Mouse (Mus musculus): ENCODE data around the gene Slc25a17.

DNA sequence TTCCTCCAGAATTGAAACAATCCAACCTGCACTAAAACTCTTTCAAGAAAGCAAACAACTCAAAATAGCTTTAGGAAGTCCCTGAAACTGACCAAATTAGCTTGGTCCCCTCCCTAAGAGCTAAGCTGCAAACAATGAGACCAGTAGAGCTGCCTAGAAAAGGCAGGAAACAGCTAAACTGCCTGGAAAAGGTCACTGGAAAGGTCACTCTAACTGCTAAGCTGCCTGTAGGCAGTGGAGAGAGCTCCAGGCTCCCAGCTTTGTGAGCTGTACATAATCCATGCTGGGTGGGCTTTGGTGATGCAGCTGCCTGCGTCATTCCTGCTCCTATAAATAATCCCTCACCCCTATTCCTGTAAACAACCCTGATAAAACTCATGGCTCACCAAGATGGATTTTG, 9.7 kb upstream of the Slc25a17 start:
- TF ChIP-seq CTCF (IDR thresholded peaks at IDR 0.05; ENCODE audit: borderline replicate concordance, extremely low read depth, insufficient read depth, insufficient read length), result no peak
- TF ChIP-seq POLR2A (IDR thresholded peaks at IDR 0.05; ENCODE audit: borderline replicate concordance, extremely low read depth, insufficient read depth, insufficient read length, poor library complexity, severe bottlenecking), result no peak
